Mouse (Mus musculus) liver, adult 2 months (tissue): ENCODE results near the gene Cant1.

Experiments used
- CTCF ChIP-seq: fragments of 200-500 bp; IDR thresholded peaks from 2 replicates; pipeline ENCODE4 v1.5.1; 2011; ENCODE audit warnings: low read depth, low read length, control low read depth
- POLR2A ChIP-seq: fragments of 200-500 bp; IDR thresholded peaks from 2 replicates; pipeline ENCODE4 v1.6.1; 2011; ENCODE audit warnings: low read length, control low read depth; ENCODE audit not compliant: insufficient read depth; ENCODE audit errors: extremely low read depth

GRCm38 (mm10) chr11:118393991-118394390 lies 24.9 kb downstream of the Cant1 start:
- TF ChIP-seq POLR2A (no peak), CTCF (no peak)
